Mouse (Mus musculus) ES-E14 (cell line): ENCODE results near the gene Ybx3.

Experiments
- CHD2 ChIP-seq: IDR thresholded peaks from 2 replicates; pipeline ENCODE4 v1.6.1; 2014; ENCODE audit warnings: mild to moderate bottlenecking, low read depth, low read length, inconsistent platforms
- HCFC1 ChIP-seq: IDR thresholded peaks from 2 replicates; pipeline ENCODE4 v1.6.1; 2012; ENCODE audit warnings: low read length, inconsistent platforms, borderline replicate concordance; ENCODE audit not compliant: insufficient read depth
- MAFK ChIP-seq: IDR thresholded peaks from 2 replicates; pipeline ENCODE4 v1.6.1; 2014; ENCODE audit warnings: mild to moderate bottlenecking, low read depth, low read length, inconsistent platforms; ENCODE audit not compliant: insufficient read depth
- ZNF384 ChIP-seq: IDR thresholded peaks from 2 replicates; pipeline ENCODE4 v1.6.1; 2012; ENCODE audit warnings: low read depth, low read length, inconsistent platforms

GRCm38 (mm10) chr6:131364353-131364752 is 23.9 kb downstream of the Ybx3 start:
- TF ChIP-seq CHD2 (no peak), ZNF384 (no peak), HCFC1 (no peak), MAFK (no peak)
